Mouse (Mus musculus) liver, adult (tissue): ENCODE results near the gene Clptm1.
A peak's percentile ranks its signal among the peaks of the same experiment; 100 is the strongest.

ENCODE experiments used
- GATA4 ChIP-seq: IDR thresholded peaks from 2 replicates; pipeline ENCODE4 v1.6.1; 2014; ENCODE audit warnings: mild to moderate bottlenecking, low read length; ENCODE audit not compliant: insufficient replicate concordance

Gene Clptm1

DNA sequence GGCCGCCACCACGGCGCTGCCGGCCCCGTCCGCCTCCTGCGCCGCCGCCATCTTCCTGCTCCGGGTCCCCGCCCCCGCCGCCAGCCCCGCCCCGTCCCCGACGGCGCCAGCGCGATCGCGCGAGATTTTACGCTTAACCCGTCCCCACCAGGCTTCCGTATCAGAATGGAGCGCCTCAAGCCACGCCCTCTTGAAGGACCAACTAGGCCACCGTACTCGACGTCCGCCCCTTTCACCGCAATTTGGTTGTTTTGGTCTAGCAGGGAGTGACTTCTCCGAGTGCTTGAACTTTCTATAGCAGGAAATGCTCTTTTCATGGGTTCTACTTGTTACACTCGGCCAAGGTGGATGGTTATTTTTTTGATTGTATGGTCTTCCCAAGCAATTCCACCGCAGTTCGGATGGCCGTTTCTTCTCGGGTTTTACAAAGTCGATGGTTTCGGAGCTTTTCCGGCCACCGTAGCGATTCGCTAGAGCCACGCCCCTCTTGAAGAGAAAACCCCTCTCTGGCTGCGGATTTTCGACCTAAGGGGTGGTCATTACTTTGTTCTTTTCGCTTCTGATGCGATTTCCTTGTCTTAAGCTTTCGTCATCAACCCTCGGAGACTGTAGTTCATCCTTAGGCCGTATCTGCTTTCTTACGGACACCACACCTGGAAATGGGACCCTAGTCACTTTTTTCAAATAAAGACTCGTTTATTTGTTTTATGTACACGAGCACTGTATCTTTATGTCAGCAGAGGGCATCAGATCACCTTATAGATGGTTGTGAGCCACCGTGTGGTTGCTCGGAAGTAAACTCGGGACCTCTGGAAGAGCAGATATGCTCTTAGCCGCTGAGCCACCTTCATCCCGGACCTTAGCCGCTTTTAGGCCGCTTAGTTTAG lies at the start of gene Clptm1:
TSS of gene Clptm1 (minus strand) at position 79 of the 887 bp plus-strand sequence.
- TF ChIP-seq GATA4: peak; percentile 38; the same call in 1 of the 2 replicates

DNA sequence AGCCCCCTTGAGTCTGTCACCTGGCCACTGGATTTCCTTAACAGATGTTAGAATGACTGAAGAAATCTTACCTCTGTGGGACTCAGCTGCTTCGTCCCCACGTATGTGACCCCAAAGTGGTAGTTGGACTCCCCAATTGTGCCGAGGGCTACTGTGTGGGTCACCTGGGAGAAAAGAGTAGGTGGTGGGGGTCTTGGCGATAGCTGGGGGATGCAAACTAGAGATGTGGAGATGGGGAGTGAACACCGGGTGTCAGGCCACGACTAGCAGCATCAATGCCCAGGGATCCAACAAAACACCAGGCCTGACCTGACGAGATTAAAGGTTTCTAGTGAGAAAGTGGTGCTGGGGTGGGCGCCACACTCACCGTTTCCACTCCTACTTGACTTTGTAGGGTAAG lies 48.8 kb upstream of the Clptm1 start:
- TF ChIP-seq GATA4: no peak

DNA sequence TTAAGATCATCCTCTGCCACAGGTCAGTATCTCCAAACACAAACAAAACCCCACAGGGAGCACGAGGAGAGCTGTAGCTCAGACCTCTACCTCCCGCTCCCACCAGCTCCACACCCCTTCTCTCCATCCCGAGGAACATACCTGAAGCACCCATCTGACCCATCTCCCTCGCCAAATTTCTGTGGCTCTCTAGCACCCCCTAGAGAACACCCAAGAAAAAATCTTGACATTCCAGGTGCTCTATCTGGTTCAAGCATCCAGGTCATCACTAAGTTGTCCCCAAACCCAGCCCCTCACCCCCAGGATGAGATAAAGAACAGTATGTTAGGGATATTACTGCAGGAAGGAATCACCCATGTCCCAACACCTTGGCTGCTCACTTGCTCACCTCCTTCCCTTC lies 48.4 kb upstream of the Clptm1 start:
- no peak for TF ChIP-seq GATA4

DNA sequence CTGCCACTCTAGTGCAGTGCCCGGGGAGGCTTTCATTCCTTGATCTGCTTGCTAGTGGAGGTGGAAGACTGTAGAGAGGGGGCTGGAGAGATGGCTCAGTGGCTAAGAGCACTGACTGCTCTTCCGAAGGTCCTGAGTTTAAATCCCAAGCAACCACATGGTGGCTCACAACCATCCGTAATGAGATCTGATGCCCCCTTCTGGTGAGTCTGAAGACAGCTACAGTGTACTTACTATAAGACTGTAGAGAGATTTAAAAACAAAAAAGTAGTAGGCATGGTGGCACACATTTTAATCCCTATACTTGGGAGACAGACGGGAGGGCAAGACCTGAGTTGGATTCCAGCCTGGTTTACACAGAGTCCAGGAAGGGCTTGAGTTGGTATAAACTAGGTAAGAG lies 47.6 kb upstream of the Clptm1 start:
- TF ChIP-seq GATA4: no peak

DNA sequence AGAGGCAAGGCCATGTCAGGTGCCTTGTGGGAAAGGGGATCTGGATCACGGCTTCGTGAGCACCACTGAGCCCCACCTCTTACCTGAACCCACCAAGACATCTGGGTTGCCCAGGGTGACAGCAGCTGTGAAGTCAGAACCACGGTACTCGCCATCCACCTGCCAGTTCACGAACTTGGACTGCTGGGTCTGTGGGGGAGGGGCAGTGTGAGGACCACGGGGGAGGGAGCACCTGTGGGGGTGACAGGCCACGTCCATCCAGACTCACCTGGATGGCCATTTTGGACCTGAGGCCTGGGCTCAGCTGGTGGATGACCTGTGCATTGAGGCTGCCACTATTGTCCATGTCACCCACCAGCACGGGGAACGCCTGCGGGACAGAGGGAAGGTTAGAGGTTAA lies 45.8 kb upstream of the Clptm1 start:
- no peak for TF ChIP-seq GATA4

DNA sequence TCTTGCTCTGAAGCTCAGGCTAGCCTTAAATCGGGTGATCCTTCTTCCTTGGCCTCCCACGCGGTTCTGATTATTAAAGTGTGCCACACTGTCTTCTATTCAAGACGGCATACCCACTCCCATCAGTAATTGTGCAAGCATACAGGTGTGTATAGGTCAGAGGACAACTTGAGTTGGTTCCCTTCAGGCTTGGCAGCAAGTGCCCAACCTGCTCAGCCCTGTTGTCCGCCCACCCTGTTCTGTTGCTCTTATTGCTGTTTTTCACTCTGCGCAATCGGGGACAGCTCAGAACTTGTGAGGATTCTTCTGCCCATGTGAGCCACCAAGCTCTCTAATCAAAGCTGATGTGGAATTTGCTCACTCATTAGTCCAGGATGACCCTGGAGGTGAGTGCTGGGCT lies 40.4 kb upstream of the Clptm1 start:
- TF ChIP-seq GATA4: no peak

DNA sequence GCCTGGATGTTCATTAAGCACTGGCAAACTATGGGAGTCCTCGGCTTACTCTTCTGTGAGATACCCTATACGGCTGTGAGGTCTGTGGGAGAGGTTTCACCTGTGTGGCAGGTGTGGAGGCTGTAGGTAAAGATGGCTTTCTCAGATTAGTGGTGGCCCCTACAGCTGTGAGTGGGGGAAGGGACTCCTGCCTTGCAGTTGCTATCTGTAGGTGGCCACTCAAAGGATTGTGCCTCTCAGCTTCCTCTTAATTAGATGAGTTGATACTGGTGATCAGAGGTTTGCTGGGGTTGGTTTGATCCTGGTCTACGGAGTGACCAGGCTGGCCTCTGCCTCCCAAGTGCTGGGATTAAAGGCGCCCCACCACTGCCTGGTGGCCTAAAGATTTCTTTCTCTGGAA lies 39.6 kb upstream of the Clptm1 start:
- TF ChIP-seq GATA4: no peak

DNA sequence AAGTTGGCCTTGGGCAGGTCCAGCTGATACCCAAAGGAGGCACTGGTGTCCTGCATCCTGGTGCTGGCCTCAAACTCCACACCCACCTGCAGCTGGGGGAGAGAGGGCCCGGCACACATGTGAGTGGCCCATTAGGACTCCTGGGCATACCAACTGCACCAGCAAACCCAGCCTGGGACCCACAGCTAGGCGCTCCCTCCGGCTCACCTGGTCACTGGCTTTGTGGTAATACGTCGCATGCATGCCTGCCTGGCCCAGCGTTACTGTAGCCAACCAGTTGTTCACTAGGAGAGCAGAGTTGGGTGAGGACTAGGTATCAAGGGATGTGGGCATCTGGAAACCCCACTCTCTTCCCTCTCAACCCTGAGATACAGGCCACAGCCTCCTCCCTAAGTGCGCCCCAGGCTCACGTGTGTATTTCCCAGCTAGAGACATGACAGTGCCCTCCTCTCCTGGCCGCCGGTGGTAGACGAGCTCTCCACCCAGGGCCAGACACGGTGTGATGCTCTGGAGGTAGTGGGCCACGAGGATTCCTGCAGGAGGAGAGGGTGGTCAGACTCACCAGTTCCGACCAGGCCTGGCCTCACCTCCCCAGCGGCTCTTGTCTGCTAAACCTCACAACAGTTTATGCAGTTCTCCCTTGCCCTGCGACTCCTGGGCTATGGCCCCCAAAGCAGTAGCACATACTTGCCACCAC lies 38.2 kb upstream of the Clptm1 start:
- TF ChIP-seq GATA4: no peak

DNA sequence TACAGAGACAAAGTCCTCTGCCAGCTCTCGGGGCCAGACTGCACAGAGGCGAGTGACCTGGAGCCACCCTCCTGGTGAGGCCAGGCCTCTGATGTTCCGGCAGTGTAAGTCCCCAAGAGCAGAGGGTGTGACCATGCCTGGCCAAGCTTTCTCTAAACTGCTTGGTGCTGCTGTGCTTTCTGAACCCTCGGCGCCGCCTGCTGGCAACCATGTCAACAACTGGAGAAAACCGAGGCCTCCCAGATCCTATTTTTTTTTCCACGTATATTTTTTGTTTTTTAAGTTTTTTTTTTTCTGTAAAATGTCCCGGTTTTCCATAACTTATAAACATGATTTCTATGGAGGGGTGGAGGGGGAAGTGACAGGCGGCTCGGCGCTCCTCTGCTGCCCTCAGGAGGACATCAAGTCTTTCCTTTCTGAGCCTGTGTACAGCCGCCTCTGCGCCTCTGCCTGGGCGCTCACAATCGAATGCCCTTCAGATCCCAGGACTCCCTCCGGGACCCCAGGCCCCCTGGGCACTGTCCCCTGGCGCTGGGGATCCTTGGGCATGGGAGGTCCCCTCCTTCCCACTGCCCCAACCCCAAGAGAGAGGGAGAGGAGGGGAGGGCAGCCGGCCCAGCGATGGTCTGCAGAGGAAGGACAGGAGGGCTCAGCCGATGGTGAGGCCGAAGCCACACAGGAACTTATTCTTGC lies 36.4 kb upstream of the Clptm1 start:
- TF ChIP-seq GATA4: no peak

DNA sequence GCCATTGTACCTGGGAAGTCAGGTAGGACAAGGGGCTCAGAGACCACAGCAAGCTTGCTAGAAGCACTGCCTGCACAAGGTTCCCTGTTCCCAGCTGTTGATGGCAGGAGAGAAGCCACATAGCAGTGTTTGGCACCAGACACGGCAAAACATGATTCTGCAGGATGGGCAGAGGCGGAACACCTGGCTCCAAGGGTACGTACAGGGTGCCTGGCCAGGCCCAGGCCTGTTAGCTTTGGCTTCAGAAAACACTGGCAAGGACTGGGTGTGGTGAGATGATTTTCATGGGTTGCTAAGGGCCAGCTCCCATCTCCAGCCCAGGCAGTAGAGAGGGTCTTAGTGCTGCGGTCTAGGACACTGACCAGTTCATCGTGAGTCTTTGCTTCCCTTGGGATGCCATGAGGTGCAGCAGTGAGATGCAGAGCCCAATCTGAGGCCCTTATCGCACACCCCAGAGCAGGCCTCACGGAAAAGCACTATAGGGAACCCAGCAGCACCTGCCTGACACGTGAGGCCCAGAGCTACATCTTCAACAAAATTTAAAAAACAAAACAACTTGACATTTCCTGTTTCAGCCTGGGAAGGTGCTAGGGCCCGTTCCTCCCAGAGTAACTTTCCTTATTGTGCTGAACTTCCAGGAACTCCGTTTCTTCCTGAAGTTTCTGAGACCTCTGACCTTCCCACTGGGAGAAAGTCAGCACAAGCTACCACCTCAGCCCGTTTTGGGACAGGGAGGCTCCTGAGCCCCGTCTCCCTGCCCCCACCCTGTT lies 35.7 kb upstream of the Clptm1 start:
- no peak; the same call in 1 of the 2 replicates for TF ChIP-seq GATA4

DNA sequence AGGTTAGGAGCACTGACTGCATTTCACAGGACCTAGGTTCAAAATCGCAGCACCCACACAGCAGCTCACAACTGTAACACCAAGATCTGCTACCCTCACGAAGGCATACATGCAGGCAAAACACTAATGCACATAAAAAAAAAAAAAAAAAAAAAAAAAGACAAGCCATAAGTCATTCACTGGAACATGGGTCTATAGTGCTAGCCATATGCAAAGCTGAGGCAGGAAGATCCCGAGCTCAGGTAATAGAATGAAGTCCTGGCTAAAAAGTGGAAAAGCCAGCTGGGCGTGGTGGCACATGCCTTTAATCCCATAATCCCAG lies 35.0 kb upstream of the Clptm1 start:
- TF ChIP-seq GATA4: no peak

DNA sequence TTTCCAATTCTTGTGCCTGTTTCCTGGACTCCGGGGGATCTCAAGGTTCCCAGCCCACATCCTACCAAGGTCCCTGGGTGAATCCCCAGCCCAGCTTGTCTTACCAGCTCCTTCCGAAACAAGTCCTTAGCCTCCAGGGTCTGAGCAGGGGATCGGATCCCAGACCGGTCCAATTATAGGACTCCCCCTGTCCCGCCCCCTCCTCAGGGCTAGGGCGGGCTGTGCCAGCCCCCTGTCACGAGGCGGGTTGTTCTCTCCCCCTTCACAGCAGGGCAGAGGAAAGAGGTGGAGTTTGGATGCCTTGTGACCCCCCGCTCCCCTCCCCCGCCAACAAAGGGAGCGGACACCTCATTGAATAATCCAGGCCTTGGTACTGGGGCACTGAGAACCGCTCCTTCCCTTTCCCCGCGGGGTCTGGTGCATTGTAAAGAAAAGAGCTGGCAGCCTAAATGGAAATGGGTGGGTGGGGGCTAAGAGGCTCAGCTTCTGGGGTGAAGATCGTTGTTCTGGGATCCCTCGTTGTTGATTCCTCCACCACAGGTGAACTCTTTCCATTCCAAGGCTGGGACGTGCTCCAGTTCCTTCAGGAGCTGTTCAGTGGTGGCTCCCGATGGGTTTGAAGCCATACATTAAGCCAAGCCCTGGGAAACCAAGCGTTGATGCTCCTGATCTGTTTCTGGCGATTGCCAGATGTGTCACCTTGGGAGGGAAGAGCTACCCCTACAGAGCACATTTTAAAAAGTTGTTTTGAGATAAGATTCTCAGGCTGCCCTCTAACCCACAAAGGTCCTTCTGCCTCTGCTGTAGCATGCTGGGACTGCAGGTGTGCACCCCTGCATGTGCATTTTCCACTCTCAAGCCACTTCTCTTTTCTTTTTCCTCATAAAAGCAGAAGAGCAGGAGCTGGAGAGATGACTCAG lies 34.3 kb upstream of the Clptm1 start, which contains the start of gene Apoe:
TSS of gene Apoe (minus strand) at position 282 of the 920 bp plus-strand sequence.
- no peak; the same call in 1 of the 2 replicates for TF ChIP-seq GATA4

DNA sequence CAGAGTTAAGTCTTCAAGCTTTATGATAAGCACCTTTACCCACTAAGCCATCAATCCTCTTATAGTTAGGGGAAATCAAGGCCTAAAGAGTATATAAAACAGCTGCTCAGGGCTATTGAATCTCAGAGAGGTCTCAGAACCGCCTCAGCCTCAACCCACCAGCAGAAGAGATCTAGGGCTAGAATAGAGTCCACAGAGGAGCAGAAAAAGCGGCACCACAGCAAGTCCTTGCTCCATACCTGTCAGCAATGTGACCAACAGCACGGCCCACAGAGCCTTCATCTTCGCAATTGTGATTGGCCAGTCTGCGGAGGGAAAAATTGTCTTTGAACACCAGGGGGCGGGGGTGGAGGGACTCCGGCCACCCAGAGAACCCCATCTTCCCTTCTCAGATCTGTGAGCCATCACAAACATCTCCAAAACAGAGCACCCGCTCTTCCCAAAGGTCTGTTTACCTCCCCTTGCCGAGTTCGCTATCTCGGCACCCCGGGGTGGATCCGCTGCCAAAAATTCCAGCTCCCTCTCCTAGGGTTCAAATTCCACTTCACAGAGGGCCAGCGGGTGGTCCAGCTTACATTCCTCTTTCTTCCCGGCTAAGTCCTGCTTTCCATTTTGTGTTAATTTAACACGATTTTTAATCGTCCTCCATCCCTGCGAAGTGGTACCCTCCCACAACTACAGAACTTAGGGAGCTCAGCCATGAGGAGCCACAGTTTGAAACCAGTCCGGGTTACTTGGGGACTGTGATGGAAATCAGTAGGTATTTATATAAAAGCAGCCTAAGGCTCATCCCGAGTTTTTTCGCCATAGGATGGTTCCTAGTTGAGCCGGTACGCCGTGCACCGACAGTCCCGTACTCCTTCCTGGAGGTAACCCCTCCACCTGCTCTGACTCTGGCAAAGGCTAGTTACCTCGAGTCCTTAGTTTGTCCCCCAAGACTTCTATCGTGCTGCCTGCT lies 33.4 kb upstream of the Clptm1 start:
- TF ChIP-seq GATA4: peak; percentile 28; the same call in 1 of the 2 replicates
